Mouse (Mus musculus): ENCODE data around the gene Frmpd2. TPM values are rescaled to one million over a fixed set of nuclear protein-coding genes. Genes with fewer than 3 reads are reported as not detected.

Gene Frmpd2
- total and polyA plus RNA-seq, 2 experiments, result not detected

DNA sequence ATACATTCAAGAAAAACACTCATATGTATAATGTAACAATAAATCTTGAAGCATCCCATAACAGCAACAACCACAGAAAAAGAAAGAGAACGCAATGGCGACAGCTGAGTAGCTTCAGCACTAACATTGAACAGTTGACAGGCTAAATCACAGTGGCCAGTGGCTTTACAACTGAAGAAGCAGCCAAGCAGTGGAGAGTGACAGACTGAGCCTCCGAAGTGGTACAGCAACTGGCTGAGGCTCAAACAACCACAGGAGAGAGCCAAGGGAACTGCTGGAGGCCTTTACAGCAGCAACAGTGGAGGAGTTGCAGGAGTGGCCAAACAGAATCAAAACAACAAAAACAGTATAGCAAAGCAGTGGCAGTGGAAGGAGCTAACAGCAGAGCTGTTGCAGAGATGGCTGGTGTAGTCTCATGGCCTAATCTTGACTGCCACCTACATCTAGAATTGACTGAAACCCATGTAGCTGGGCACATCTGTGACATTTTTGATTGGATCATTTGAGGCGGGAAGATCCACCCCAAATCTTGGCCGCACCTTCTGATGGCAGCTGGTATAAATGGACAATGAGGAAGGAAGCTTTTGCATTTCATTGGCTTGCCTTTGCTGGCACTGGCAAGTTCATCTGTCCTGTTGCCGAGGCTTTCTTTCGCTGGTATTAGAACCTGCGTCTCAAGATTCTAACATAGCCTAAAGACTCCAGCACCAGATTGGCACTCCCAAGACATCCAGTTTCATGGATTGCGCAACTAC is 127.1 kb downstream of the Frmpd2 start:
- TF ChIP-seq POLR2A (IDR thresholded peaks at IDR 0.05; ENCODE audit: extremely low read depth, insufficient read depth, low read length) (no peak), CTCF (IDR thresholded peaks at IDR 0.05; ENCODE audit: low read depth, low read length) (no peak)
- DNase-seq (ENCODE audit: extremely low read depth, low read depth, low spot score), result no peak
- no peaks in the 10 kb centered on the region for H3K79me2 ChIP-seq (ENCODE audit: control insufficient read depth, insufficient read depth, low read length)
- H3K4me3 ChIP-seq (ENCODE audit: insufficient read depth, low read depth, low read length), result no peak overlapping the region
- no peaks in the 10 kb centered on the region for H3K27me3 ChIP-seq (ENCODE audit: control insufficient read depth, insufficient read depth, low read length)
- no peak overlapping the region for H3K9ac ChIP-seq (ENCODE audit: low read depth, low read length)
- no peak overlapping the region for H3K27ac ChIP-seq (replicated peaks; ENCODE audit: insufficient read depth, low read depth, low read length)
- 91% methylated on average over 9 of the region's 9 CpGs for WGBS
- no peaks in the 10 kb centered on the region for H3K36me3 ChIP-seq (ENCODE audit: control insufficient read depth, insufficient read depth, low read length)
- H3K4me1 ChIP-seq (ENCODE audit: control insufficient read depth, insufficient read depth, low read length), result no peaks in the 10 kb centered on the region

DNA sequence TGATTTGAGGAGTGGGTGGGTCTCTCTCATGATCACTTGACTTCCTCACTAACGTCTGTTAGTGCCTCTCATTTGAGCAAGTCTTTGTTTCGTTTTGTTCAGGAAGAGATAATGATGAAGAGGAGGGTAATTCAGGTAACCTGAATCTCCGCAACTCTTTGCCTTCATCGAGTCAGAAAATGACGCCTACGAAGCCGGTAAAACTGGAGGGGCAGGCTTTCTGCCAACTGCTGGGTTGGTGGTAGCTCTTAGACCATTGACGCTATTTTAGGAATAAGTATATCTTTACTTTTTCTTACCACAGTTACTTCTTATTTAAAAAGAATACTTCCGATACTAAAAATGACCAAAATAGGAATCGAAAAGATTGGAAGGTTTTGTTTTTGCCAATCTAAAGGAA is 135.9 kb downstream of the Frmpd2 start:
- Histone ChIP-seq H3K36me3 (ENCODE audit: control insufficient read depth, insufficient read depth, low read length) (no peaks in the 10 kb centered on the region), H3K9ac (ENCODE audit: low read depth, low read length) (no peak overlapping the region), H3K27ac (replicated peaks; ENCODE audit: insufficient read depth, low read depth, low read length) (no peak overlapping the region), H3K4me3 (ENCODE audit: insufficient read depth, low read depth, low read length) (no peak overlapping the region), H3K4me1 (ENCODE audit: control insufficient read depth, insufficient read depth, low read length) (no peaks in the 10 kb centered on the region), H3K79me2 (ENCODE audit: control insufficient read depth, insufficient read depth, low read length) (no peaks in the 10 kb centered on the region), H3K27me3 (ENCODE audit: control insufficient read depth, insufficient read depth, low read length) (no peaks in the 10 kb centered on the region)
- TF ChIP-seq POLR2A (IDR thresholded peaks at IDR 0.05; ENCODE audit: extremely low read depth, insufficient read depth, low read length), result no peak
- 83% methylated on average over 10 of the region's 10 CpGs for WGBS
- no peak for DNase-seq (ENCODE audit: extremely low read depth, low read depth, low spot score)

Other genes starting within 250 kb of the Frmpd2 start
- 22.4 and 26.9 TPM in 2 replicates for gene Mapk8, start 24.5 kb upstream of the Frmpd2 start, total RNA-seq (2014; rRNA removed)
- gene Mapk8, start 24.5 kb upstream of the Frmpd2 start, polyA plus RNA-seq (2012; rRNA removed), result 10.4 and 12.1 TPM in 2 replicates
- gene Ptpn20, start 117.5 kb downstream of the Frmpd2 start, total RNA-seq (2014; rRNA removed), result not detected in 2 replicates
- gene Ptpn20, start 117.5 kb downstream of the Frmpd2 start, polyA plus RNA-seq (2012; rRNA removed), result not detected in 2 replicates

All from liver, adult 2 months (tissue).